Mouse (Mus musculus) liver, embryonic 11.5 days (tissue): ENCODE results near the gene Map3k20. TPM values are rescaled to one million over a fixed set of nuclear protein-coding genes. Genes with fewer than 3 reads are reported as not detected.

Source experiments
- ATAC-seq: fragments of 200-750 bp; cut with Nextera tagmentation; replicated peaks from 2 replicates; pipeline ENCODE4 v1.8.0; 2017; ENCODE audit warnings: moderate number of reproducible peaks, mild to moderate bottlenecking, moderate TSS enrichment, moderate library complexity; ENCODE audit not compliant: low FRiP score
- DNase-seq: peaks from one replicate; pipeline ENCODE4 v3.0.0-alpha.2; 2017; ENCODE audit warnings: low spot score
- H3K27ac ChIP-seq: fragments of 300-500 bp; sonication (generic); 2 replicates; pipeline ENCODE4 v1.5.1; 2014; ENCODE audit warnings: mild to moderate bottlenecking, low read depth, low read length, control low read depth
- H3K27me3 ChIP-seq: fragments of 300-500 bp; sonication (generic); replicated peaks from 2 replicates; pipeline ENCODE4 v1.6.1; 2014; ENCODE audit warnings: low read length, mixed read lengths; ENCODE audit not compliant: control insufficient read depth, insufficient read depth
- H3K36me3 ChIP-seq: fragments of 300-500 bp; sonication (generic); 2 replicates; pipeline ENCODE4 v1.6.1; 2014; ENCODE audit warnings: mild to moderate bottlenecking, low read length, moderate library complexity, mixed read lengths; ENCODE audit not compliant: control insufficient read depth, insufficient read depth
- H3K4me1 ChIP-seq: fragments of 300-500 bp; sonication (generic); replicated peaks from 2 replicates; pipeline ENCODE4 v1.6.1; 2014; ENCODE audit warnings: low read length, mixed read lengths; ENCODE audit not compliant: control insufficient read depth, insufficient read depth
- H3K4me2 ChIP-seq: fragments of 300-500 bp; sonication (generic); 2 replicates; pipeline ENCODE4 v1.6.1; 2014; ENCODE audit warnings: mild to moderate bottlenecking, control low read depth, moderate library complexity
- H3K4me3 ChIP-seq: fragments of 300-500 bp; sonication (generic); 2 replicates; pipeline ENCODE4 v1.5.1; 2014; ENCODE audit warnings: low read depth, low read length, control low read depth
- H3K9ac ChIP-seq: fragments of 300-500 bp; sonication (generic); 2 replicates; pipeline ENCODE4 v1.6.1; 2014; ENCODE audit warnings: low read depth, low read length, control low read depth
- H3K9me3 ChIP-seq: fragments of 300-500 bp; sonication (generic); 2 replicates; pipeline ENCODE4 v1.6.1; 2016; ENCODE audit warnings: low read length, inconsistent platforms, mixed read lengths; ENCODE audit not compliant: control insufficient read depth
- WGBS: fragments of 180-500 bp; shearing (Covaris S2); extraction: QIAGEN DNeasy Blood & Tissue Kit; methylation state at CpG from one replicate; pipeline ENCODE4 v1.1.7; 2014; 5-methylcytosine and 5-hydroxymethylcytosine counted together
- polyA plus RNA-seq: library from polyadenylated mRNA; unstranded; fragments of >200 nt; fragmentation: Nextera tagmentation; extraction: Ambion mirVana; gene quantifications from 2 replicates; pipeline ENCODE4 v1.2.1, GENCODE M21; 2014

The Map3k20 gene
- polyA plus RNA-seq, 1 experiment from 2014 or later, result 12.2 TPM

DNA sequence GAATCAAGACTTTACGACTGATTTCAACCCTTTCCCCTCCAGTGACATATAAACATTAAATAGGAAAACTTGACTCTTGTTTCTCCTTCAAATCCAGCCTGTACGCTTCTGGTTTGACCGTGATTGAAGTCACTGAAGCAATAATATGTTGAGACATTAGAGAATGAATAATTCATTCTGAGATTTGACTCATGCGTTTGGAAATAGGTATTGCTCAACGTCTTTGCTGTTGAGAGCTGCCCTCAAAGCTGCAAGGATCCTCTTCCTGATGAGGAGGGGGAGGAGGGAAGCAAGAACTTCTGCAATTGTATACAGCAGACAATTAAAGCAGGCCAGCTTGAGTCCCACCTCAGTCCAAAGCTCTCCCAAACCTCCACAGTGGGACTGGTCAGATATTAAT is 81.1 kb downstream of the Map3k20 start:
- no peaks in the 10 kb centered on the region for H3K9me3 ChIP-seq
- no peaks in the 10 kb centered on the region for H3K27me3 ChIP-seq
- no peak overlapping the region for H3K4me3 ChIP-seq
- ATAC-seq, result no peak
- no peak overlapping the region for H3K9ac ChIP-seq
- no peak overlapping the region for H3K4me2 ChIP-seq
- no peak overlapping the region for H3K27ac ChIP-seq
- no peaks in the 10 kb centered on the region for H3K36me3 ChIP-seq
- peaks cover 6% of the 10 kb centered on the region; the same call in 1 of the 2 replicates for H3K4me1 ChIP-seq
- no peak for DNase-seq
- WGBS, result 67% methylated on average over 5 of the region's 5 CpGs

DNA sequence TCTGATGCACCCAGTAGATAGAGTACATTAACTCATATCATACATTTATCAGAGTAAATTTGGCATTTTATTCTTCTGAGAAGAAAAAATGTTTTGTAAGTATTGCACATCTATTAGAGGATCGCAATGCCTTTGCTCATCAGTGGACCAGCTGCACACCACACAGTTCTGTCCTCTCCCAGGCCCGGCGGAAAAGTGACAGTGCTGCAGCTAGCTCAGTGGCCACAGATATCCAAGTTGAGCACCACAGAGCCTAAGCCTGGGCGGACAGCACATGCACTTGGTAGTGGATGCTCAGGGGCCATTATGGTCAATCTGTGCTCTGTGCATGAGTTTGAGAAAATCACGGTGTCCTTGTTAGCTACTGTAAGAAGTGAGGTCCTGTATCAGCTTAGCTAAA is 82.4 kb downstream of the Map3k20 start:
- WGBS, result 89% methylated on average over 5 of the region's 5 CpGs
- Histone ChIP-seq H3K4me2 (no peak overlapping the region), H3K36me3 (no peaks in the 10 kb centered on the region), H3K27me3 (no peaks in the 10 kb centered on the region), H3K4me3 (no peak overlapping the region), H3K9ac (no peak overlapping the region), H3K27ac (no peak overlapping the region), H3K4me1 (peaks cover 6% of the 10 kb centered on the region; the same call in 1 of the 2 replicates), H3K9me3 (no peaks in the 10 kb centered on the region)
- DNase-seq, result no peak
- no peak for ATAC-seq

DNA sequence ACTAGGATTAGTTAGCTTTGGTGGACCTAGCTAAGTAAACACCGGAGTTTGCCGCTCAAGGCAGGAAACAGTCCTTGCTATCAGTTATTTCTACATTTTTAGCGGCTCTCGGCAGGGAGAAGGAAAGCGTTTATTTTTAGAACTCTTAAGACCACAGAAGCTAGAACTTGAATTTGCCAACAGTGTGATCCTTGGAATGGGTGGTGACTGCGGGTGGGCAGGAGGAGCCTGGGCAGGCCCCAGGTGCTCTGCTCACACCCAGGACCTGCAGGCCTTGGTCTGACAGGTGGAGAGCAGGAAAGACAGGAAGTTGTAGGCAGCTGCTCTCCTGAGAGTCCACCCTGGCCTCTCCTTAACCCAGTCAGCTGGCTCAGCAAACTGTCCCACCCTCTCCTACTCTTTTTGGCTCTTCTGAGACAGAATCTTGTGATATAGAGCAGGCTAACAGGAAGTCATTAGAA is 83.7 kb downstream of the Map3k20 start:
- DNase-seq (peak; percentile 35), ATAC-seq (no peak)
- Histone ChIP-seq H3K4me3 (no peak overlapping the region), H3K27me3 (no peaks in the 10 kb centered on the region), H3K27ac (no peak overlapping the region), H3K4me1 (peaks cover 6% of the 10 kb centered on the region; the same call in 1 of the 2 replicates), H3K9ac (no peak overlapping the region), H3K9me3 (no peaks in the 10 kb centered on the region), H3K36me3 (no peaks in the 10 kb centered on the region), H3K4me2 (peak overlapping the region; percentile 38; the same call in 1 of the 2 replicates)
- 24% methylated on average over 6 of the region's 6 CpGs for WGBS

DNA sequence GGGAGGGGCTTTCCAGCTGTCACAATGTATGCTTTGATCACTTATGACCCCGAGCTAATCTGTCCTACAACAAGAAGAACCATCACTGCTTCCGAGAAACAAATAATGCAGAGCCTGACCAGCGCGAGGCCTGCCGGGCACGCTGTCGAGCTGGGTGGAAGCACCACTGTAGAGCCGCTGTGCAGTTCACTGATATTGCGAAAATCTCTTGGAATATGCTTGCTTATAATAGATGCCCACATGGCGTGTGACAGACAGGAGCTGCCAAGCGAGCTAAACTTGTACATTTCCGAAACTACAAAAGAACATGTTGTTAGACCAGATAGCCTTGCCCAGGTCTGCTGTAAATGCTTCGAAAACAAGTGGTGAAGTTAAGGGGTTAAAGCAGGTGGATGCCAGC is 86.7 kb downstream of the Map3k20 start:
- H3K36me3 ChIP-seq, result peaks cover 4% of the 10 kb centered on the region; the same call in 1 of the 2 replicates
- no peak overlapping the region for H3K4me2 ChIP-seq
- no peaks in the 10 kb centered on the region for H3K27me3 ChIP-seq
- no peak overlapping the region for H3K9ac ChIP-seq
- H3K4me1 ChIP-seq, result peaks cover 6% of the 10 kb centered on the region; the same call in 1 of the 2 replicates
- no peaks in the 10 kb centered on the region for H3K9me3 ChIP-seq
- H3K27ac ChIP-seq, result no peak overlapping the region
- ATAC-seq (no peak), DNase-seq (no peak)
- H3K4me3 ChIP-seq, result no peak overlapping the region
- 87% methylated on average over 13 of the region's 13 CpGs for WGBS

DNA sequence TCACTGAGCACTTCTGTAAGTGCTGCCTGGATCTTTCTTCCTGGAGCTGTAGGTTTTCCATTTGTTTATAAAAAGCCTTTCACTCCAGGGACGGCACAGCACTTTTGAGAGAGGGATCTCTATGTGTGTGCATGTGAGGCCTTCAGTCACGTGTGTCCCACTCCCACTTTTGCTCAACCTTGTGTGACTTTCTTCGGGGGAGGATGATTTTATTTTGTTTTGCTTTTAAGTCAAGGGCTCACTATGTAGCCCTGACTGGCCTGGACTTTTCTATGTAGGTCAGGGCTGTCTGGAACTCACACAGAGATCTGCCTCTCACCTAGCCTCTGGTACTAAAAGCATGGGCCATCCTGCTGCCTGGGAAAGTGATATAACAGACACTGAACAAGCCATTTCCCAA is 88.6 kb downstream of the Map3k20 start:
- Histone ChIP-seq H3K9ac (no peak overlapping the region), H3K27me3 (no peaks in the 10 kb centered on the region), H3K9me3 (no peaks in the 10 kb centered on the region), H3K4me1 (peaks cover 4% of the 10 kb centered on the region; the same call in 1 of the 2 replicates), H3K36me3 (peaks cover 4% of the 10 kb centered on the region; the same call in 1 of the 2 replicates), H3K4me2 (no peak overlapping the region), H3K4me3 (no peak overlapping the region), H3K27ac (no peak overlapping the region)
- ATAC-seq, result no peak
- DNase-seq, result no peak
- WGBS, result 75% methylated on average over 3 of the region's 3 CpGs

DNA sequence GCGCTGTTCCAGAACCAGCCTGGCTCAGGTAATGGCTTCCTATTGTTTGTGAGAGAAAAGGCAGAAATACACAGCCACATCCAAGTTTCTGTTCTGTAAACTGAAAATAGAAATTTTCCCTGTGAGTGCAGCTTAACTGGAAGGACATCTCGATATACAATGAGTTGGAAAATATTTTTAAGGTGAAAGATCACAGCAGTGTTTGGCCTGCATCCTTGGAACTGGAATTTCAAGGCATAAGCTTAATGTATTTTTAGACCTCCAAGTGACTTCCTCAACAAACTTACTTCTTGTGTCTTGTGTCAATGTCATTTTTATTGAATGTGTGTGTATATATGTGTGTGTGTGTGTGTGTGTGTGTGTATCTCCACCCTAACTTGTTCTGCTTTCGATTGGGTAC is 90.4 kb downstream of the Map3k20 start:
- no peaks in the 10 kb centered on the region for H3K9me3 ChIP-seq
- ATAC-seq (no peak), DNase-seq (no peak)
- H3K36me3 ChIP-seq, result peaks cover 10% of the 10 kb centered on the region; the same call in 1 of the 2 replicates
- H3K27me3 ChIP-seq, result no peaks in the 10 kb centered on the region
- no peak overlapping the region for H3K9ac ChIP-seq
- H3K4me1 ChIP-seq, result no peaks in the 10 kb centered on the region
- H3K27ac ChIP-seq, result no peak overlapping the region
- H3K4me2 ChIP-seq, result no peak overlapping the region
- H3K4me3 ChIP-seq, result no peak overlapping the region
- WGBS, result 77% methylated on average over 3 of the region's 3 CpGs

DNA sequence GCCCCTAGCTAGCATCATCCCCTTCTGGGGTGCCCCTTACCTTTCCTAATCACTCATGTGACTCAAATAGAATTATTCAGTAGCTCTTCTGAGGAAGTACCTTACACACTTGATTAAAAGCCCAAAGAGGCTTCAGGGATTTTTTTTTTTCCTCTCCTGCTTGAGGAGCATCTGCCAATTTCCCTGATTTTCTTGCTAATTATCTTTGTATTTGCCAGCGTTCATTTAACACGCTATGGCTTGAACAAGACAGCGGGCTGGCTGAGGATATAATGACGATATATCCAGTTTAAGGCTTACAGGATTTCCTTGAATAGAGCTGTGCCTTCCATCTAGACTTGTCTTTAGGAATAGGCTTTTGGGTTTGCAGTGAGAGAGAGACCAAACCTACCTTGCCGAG is 91.5 kb downstream of the Map3k20 start:
- H3K36me3 ChIP-seq, result peaks cover 10% of the 10 kb centered on the region; the same call in 1 of the 2 replicates
- DNase-seq (no peak), ATAC-seq (no peak)
- no peaks in the 10 kb centered on the region for H3K9me3 ChIP-seq
- H3K27me3 ChIP-seq, result no peaks in the 10 kb centered on the region
- H3K4me2 ChIP-seq, result no peak overlapping the region
- H3K9ac ChIP-seq, result no peak overlapping the region
- no peaks in the 10 kb centered on the region for H3K4me1 ChIP-seq
- 94% methylated on average over 5 of the region's 5 CpGs for WGBS
- H3K4me3 ChIP-seq, result no peak overlapping the region
- no peak overlapping the region for H3K27ac ChIP-seq

DNA sequence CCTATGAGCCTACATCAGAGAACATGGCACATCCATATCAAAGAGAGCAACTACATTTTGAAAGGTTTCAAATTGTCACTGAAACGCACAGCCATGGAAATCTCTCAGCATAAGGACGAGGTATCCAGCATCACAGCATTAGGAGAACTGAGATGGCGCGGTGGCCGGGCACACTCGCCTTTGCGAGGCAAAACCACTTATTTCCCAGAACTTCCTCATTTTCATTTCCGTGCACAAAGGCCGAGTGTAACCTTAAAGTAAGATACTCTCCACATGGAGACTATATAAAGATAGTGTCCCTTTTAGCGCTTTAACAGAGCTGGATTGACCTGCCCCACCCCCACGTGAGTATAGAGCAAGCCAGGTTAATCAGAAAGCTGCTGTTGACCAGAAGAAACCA is 94.0 kb downstream of the Map3k20 start:
- Histone ChIP-seq H3K4me2 (no peak overlapping the region), H3K4me3 (no peak overlapping the region), H3K9ac (no peak overlapping the region), H3K9me3 (no peaks in the 10 kb centered on the region), H3K27me3 (no peaks in the 10 kb centered on the region), H3K27ac (no peak overlapping the region), H3K4me1 (no peaks in the 10 kb centered on the region), H3K36me3 (peaks cover 9% of the 10 kb centered on the region; the same call in 1 of the 2 replicates)
- ATAC-seq (no peak), DNase-seq (no peak)
- 63% methylated on average over 11 of the region's 11 CpGs for WGBS

DNA sequence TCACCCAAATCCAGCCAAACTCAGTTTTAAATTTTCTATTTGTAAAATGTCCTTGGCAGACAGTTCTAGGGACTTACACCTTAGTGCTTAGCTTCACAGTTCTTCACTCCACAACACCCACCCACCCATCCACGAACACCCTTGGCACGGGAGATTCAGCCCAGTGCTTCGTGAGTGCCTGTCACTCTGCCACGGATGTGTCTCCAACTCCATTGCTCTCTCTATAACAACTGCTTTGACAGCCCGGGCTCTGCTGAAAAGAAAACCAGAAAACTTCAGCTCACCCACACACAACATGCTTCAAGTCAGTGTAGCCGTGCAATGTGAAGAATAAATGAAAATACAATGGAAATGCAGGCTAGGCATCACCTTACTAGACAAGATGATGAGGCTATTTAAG is 97.2 kb downstream of the Map3k20 start:
- Histone ChIP-seq H3K4me1 (no peaks in the 10 kb centered on the region), H3K27ac (no peak overlapping the region), H3K9me3 (no peaks in the 10 kb centered on the region), H3K4me2 (no peak overlapping the region), H3K36me3 (peaks cover 6% of the 10 kb centered on the region; the same call in 1 of the 2 replicates), H3K9ac (no peak overlapping the region), H3K4me3 (no peak overlapping the region), H3K27me3 (no peaks in the 10 kb centered on the region)
- DNase-seq, result no peak
- WGBS, result 86% methylated on average over 6 of the region's 6 CpGs
- ATAC-seq, result no peak
